Mouse (Mus musculus) limb, embryonic 11.5 days (tissue): ENCODE measurements around the gene Mlycd. TPM values are rescaled to one million over a fixed set of nuclear protein-coding genes. Genes with fewer than 3 reads are reported as not detected.
"Not testable (repeated sequence)": the region's sequence is repeated elsewhere in the genome, so short reads cannot be mapped to it uniquely, and the experiment has no call there.

ENCODE experiments used
- ATAC-seq: fragments of 200-750 bp; cut with Nextera tagmentation; 2 replicates; pipeline ENCODE4 v1.8.0; 2017; ENCODE audit warnings: low read depth; ENCODE audit not compliant: insufficient number of reproducible peaks, low FRiP score, low TSS enrichment
- DNase-seq: peaks from one replicate; pipeline ENCODE4 v3.0.0-alpha.2; 2015; ENCODE audit warnings: low spot score
- H3K27ac ChIP-seq: fragments of 300-500 bp; sonication (generic); replicated peaks from 2 replicates; pipeline ENCODE4 v1.5.1; 2014; ENCODE audit warnings: low read depth, mild to moderate bottlenecking, low read length
- H3K27me3 ChIP-seq: fragments of 300-500 bp; sonication (generic); 2 replicates; pipeline ENCODE4 v1.6.1; 2014; ENCODE audit warnings: mild to moderate bottlenecking, low read length, mixed read lengths; ENCODE audit not compliant: control insufficient read depth, insufficient read depth
- H3K36me3 ChIP-seq: fragments of 300-500 bp; sonication (generic); 2 replicates; pipeline ENCODE4 v1.6.1; 2014; ENCODE audit warnings: mild to moderate bottlenecking, low read length, moderate library complexity, mixed read lengths; ENCODE audit not compliant: control insufficient read depth, insufficient read depth
- H3K4me1 ChIP-seq: fragments of 300-500 bp; sonication (generic); 2 replicates; pipeline ENCODE4 v1.6.1; 2014; ENCODE audit warnings: low read length, mixed read lengths; ENCODE audit not compliant: control insufficient read depth, insufficient read depth
- H3K4me2 ChIP-seq: fragments of 300-500 bp; sonication (generic); 2 replicates; pipeline ENCODE4 v1.6.1; 2014; ENCODE audit warnings: low read depth, mild to moderate bottlenecking, moderate library complexity; ENCODE audit not compliant: severe bottlenecking
- H3K4me3 ChIP-seq: fragments of 300-500 bp; sonication (generic); 2 replicates; pipeline ENCODE4 v1.5.1; 2014; ENCODE audit warnings: low read depth, low read length
- H3K9ac ChIP-seq: fragments of 300-500 bp; sonication (generic); 2 replicates; pipeline ENCODE4 v1.6.1; 2014; ENCODE audit warnings: mild to moderate bottlenecking, low read length
- H3K9me3 ChIP-seq: fragments of 300-500 bp; sonication (generic); 2 replicates; pipeline ENCODE4 v1.6.1; 2016; ENCODE audit warnings: low read length; ENCODE audit not compliant: control insufficient read depth
- WGBS: fragments of 180-500 bp; shearing (Covaris S2); extraction: QIAGEN DNeasy Blood & Tissue Kit; methylation state at CpG from one replicate; pipeline ENCODE4 v1.1.7; 2014; 5-methylcytosine and 5-hydroxymethylcytosine counted together
- polyA plus RNA-seq: library from polyadenylated mRNA; unstranded; fragments of >200 nt; fragmentation: Nextera tagmentation; extraction: Ambion mirVana; gene quantifications from 2 replicates; pipeline ENCODE4 v1.2.1, GENCODE M21; 2014

Gene Mlycd
- polyA plus RNA-seq, 1 experiment from 2014 or later = 6.9 TPM

DNA sequence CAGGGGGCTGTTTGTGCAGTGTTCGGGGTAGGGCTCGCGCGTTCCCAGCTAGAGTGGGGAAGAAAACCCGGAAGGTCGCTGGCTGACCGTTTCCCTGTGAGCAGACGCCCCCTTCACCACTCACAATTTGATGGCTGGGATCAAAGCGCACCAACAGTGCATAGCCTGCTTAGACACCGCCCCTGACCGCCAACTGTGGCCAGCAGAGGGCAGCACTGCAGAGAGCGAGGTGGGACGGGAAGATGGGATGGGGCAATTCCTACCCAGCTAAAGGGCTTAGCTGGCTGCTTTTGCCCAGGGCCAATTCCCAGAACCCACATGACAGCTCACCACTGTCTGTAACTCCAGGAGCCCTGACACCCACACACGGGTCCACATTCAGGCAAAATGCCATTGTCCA lies 35.8 kb upstream of the Mlycd start:
- H3K4me1 ChIP-seq = no peaks in the 10 kb centered on the region
- WGBS = 46% methylated on average over 14 of the region's 14 CpGs
- no peaks in the 10 kb centered on the region for H3K9me3 ChIP-seq
- no peak overlapping the region for H3K9ac ChIP-seq
- no peak overlapping the region for H3K27ac ChIP-seq
- ATAC-seq (no peak), DNase-seq (peak; percentile 72)
- H3K4me3 ChIP-seq = no peak overlapping the region
- H3K4me2 ChIP-seq = no peak overlapping the region
- H3K36me3 ChIP-seq = no peaks in the 10 kb centered on the region
- no peaks in the 10 kb centered on the region for H3K27me3 ChIP-seq

DNA sequence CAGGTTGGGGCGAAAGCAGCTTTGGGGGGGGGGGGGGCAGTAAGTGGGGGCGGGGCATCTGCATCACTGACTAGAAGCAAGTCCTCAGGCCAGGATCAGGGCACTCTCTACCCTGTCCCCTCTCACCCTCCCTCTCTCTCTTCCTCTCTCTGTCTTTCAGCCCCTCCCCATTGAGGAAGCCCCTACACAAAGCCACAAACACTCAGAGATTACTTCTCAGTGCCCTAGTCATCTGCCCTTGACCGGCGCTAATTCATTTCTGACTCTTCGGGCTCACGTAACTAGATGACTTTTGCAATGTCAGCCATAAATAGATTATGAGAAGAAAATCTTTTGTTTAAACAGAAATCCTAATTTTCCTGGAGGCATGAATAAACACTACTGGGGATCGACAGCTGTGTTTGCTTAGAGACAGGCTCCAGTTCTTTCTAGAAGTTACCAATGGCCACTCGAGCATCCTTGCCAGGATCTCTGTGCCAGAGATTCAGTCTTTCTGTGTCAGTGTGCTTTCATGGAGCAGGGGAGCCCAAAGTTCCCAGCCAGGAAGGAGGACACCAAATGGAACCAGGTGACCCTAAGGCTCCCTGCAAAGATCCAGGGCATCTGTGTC lies 33.9 kb upstream of the Mlycd start:
- Histone ChIP-seq H3K27ac (no peak overlapping the region), H3K4me3 (no peak overlapping the region), H3K9me3 (no peaks in the 10 kb centered on the region), H3K9ac (no peak overlapping the region), H3K27me3 (no peaks in the 10 kb centered on the region), H3K4me1 (no peaks in the 10 kb centered on the region), H3K36me3 (no peaks in the 10 kb centered on the region), H3K4me2 (no peak overlapping the region)
- ATAC-seq (no peak), DNase-seq (no peak)
- 83% methylated on average over 7 of the region's 8 CpGs for WGBS

DNA sequence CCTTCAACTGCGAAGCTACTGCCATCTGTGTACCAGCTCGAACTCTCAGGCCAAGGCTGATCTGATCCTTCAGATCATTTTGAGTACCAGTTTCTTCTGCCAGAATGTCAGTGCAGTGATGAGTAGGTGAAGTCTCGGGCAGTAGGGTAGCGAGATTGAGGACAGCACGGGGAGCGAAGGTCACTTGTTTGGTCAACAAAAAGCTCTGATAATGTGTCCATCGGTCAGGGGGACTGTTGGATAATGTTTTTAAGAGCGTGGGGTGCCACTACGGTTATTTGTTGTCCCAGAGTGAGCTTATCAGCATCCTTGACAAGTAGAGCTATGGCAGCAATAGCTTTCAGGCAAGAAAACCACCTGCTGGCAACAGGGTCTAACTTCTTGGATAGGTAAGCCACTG lies 20.0 kb upstream of the Mlycd start:
- not testable (repeated sequence) for H3K9ac ChIP-seq, H3K4me3 ChIP-seq, ATAC-seq, DNase-seq, H3K27ac ChIP-seq, H3K4me1 ChIP-seq, H3K36me3 ChIP-seq, H3K9me3 ChIP-seq, H3K4me2 ChIP-seq, H3K27me3 ChIP-seq
- 90% methylated on average over 9 of the region's 9 CpGs for WGBS

DNA sequence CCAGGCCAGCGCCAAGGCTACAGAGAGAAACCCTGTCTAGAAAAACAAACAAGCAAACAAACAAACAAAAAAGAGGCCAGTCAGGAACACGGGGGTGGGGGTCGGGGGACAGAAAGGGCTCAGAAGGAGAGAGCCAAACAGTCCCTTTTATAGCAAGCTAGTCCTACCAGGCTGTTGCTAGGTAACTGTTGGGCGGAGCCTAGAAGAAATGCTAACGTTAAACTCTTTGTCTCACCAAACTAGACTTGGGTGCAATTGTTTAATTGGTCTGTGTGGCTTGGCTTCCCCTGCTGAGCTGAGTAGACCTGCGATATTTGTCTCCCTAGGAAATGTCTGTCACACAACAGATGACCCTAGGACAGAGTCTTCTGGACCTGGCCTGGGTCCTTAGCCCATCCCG lies 16.2 kb upstream of the Mlycd start:
- DNase-seq (no peak), ATAC-seq (no peak)
- no peaks in the 10 kb centered on the region for H3K36me3 ChIP-seq
- WGBS = 78% methylated on average over 7 of the region's 7 CpGs
- no peak overlapping the region for H3K4me3 ChIP-seq
- no peak overlapping the region for H3K4me2 ChIP-seq
- no peaks in the 10 kb centered on the region for H3K27me3 ChIP-seq
- H3K4me1 ChIP-seq = no peaks in the 10 kb centered on the region
- no peaks in the 10 kb centered on the region for H3K9me3 ChIP-seq
- H3K9ac ChIP-seq = no peak overlapping the region
- no peak overlapping the region for H3K27ac ChIP-seq

DNA sequence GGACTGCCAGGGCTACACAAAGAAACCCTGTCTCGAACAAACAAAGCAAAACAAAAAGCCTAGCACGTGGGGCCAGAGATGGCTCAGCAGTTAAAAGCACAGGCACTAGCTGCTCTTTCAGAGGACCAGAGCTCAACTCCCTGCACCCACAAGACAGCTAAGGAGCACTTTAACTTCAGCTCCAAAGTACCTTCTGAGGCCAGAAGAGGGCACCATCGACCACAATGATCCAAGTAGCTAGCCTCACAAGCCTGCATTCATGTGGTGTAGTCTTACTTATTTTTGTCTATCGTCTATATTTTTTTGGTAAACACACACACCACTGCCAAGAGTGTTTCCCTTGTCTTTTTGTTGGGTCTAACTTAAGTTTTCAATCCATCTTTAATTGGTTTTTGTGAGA lies 14.1 kb upstream of the Mlycd start:
- Histone ChIP-seq H3K4me3 (no peak overlapping the region), H3K9ac (no peak overlapping the region), H3K27ac (no peak overlapping the region), H3K36me3 (no peaks in the 10 kb centered on the region), H3K9me3 (no peaks in the 10 kb centered on the region), H3K4me2 (no peak overlapping the region), H3K4me1 (no peaks in the 10 kb centered on the region), H3K27me3 (no peaks in the 10 kb centered on the region; the same call in 1 of the 2 replicates)
- WGBS = 45% methylated on average over 4 of the region's 4 CpGs
- DNase-seq = peak; percentile 49
- ATAC-seq = no peak

DNA sequence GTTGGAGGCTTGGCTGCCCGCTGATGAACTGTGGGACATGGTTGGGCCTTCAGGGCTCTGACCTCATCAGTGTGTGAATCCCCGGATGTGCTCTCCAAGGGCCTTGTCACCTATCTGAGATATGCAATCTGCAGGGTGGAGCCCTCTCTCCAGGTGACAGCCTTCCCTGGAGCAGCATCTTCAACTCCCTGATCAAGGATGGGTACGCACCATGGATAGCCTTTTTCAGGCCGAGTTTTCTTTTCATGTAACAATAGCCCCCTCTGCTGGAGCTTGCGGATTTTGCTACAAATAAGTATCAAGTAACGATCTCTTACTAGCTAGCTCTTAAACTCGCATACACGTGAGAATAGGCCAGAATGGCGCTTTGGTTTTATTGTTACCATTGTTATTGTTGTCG lies 10.2 kb upstream of the Mlycd start:
- H3K27ac ChIP-seq = no peak overlapping the region
- no peak overlapping the region for H3K4me3 ChIP-seq
- DNase-seq (peak; percentile 79), ATAC-seq (no peak)
- H3K36me3 ChIP-seq = no peaks in the 10 kb centered on the region
- no peaks in the 10 kb centered on the region for H3K9me3 ChIP-seq
- no peak overlapping the region for H3K9ac ChIP-seq
- WGBS = 24% methylated on average over 10 of the region's 10 CpGs
- no peak overlapping the region for H3K4me2 ChIP-seq
- no peaks in the 10 kb centered on the region for H3K4me1 ChIP-seq
- peaks cover 10% of the 10 kb centered on the region for H3K27me3 ChIP-seq

DNA sequence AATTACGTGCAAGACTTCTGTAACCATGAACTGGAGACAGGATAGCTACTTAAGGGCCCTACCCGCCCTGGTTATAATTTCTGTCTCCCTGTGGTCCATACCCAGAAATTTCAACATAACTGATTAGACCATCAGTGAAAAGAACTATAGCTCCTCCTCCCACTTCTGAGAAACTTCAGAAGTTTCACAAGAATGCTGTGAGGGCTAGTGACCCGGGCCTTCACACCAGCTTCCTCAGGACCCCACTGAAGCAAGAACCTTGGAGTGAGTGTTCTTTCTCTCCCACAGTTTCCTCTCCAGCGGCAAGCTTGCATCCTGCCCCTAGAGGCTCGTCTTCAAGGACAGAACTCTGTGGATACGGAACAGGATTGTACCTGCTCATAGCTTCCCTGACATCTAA lies 8.8 kb upstream of the Mlycd start:
- Histone ChIP-seq H3K9ac (no peak overlapping the region), H3K9me3 (no peaks in the 10 kb centered on the region), H3K4me1 (no peaks in the 10 kb centered on the region), H3K4me2 (no peak overlapping the region), H3K27ac (no peak overlapping the region), H3K27me3 (peaks cover 12% of the 10 kb centered on the region), H3K36me3 (no peaks in the 10 kb centered on the region), H3K4me3 (no peak overlapping the region)
- no peak for DNase-seq
- 83% methylated on average over 6 of the region's 6 CpGs for WGBS
- ATAC-seq = no peak

DNA sequence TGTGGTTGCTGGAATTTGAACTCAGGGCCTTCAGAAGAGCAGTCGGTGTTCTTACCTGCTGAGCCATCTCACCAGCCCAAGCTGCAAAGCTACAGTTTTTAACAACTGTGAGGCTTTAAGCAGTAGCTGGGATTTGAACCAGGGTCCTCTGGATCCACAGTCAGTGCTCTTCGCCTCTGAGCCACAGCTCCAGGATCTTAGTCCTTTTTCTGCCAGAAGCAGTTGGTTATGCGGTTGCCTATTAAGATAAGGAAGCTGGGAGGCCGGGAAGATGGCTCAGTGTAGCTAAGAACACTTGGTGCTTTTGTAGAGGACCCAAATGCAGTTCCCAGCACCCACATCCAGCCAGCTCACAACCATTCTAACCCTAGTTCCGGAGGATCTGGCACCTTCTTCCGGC lies 7.7 kb upstream of the Mlycd start:
- DNase-seq (no peak), ATAC-seq (no peak)
- Histone ChIP-seq H3K36me3 (no peaks in the 10 kb centered on the region), H3K27ac (no peak overlapping the region), H3K4me2 (no peak overlapping the region), H3K9ac (no peak overlapping the region), H3K9me3 (no peaks in the 10 kb centered on the region), H3K27me3 (peaks cover 13% of the 10 kb centered on the region), H3K4me1 (no peaks in the 10 kb centered on the region), H3K4me3 (no peak overlapping the region)
- 85% methylated on average over 6 of the region's 6 CpGs for WGBS

DNA sequence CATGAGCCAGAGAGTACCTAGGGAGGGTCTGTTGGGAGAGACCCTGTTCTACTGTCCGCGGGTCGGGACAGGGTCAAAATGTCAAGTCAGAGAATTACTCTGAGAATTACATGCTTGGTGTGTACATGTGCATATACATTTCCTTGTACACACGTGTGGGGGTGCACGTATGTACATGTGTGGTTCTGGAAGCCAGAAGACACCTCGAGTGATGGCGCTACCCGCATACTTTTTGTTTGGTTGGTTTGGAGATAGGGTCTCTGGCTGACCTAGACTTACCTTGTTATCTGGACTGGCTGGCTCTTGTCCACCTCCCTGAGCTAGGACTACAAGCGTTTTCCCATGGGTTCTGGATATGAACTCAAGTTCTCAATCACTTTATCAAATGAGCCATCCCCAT lies 581 bp upstream of the Mlycd start:
- WGBS = 82% methylated on average over 9 of the region's 9 CpGs
- peaks cover 5% of the 10 kb centered on the region for H3K4me1 ChIP-seq
- no peak overlapping the region for H3K9ac ChIP-seq
- H3K27me3 ChIP-seq = peaks cover 9% of the 10 kb centered on the region; the same call in 1 of the 2 replicates
- no peak overlapping the region for H3K27ac ChIP-seq
- no peaks in the 10 kb centered on the region for H3K36me3 ChIP-seq
- peak overlapping the region; percentile 80 for H3K4me3 ChIP-seq
- peak overlapping the region; percentile 99 for H3K4me2 ChIP-seq
- ATAC-seq (0 out of 2 replicates have a peak, but pooled peaks have one; percentile 11), DNase-seq (no peak)
- no peaks in the 10 kb centered on the region for H3K9me3 ChIP-seq
